Mouse (Mus musculus) kidney, embryonic 15.5 days (tissue): ENCODE measurements around the gene Ano9. TPM values are rescaled to one million over a fixed set of nuclear protein-coding genes. Genes with fewer than 3 reads are reported as not detected.

Experiments used
- ATAC-seq: fragments of 200-750 bp; cut with Nextera tagmentation; replicated peaks from 2 replicates; pipeline ENCODE4 v1.8.0; 2017; ENCODE audit warnings: moderate TSS enrichment; ENCODE audit not compliant: low FRiP score
- H3K27ac ChIP-seq: fragments of 300-500 bp; sonication (generic); 2 replicates; pipeline ENCODE4 v1.5.1; 2015; ENCODE audit warnings: mild to moderate bottlenecking, inconsistent platforms
- H3K27me3 ChIP-seq: fragments of 300-500 bp; sonication (generic); 2 replicates; pipeline ENCODE4 v1.6.1; 2015; ENCODE audit warnings: inconsistent platforms
- H3K36me3 ChIP-seq: fragments of 300-500 bp; sonication (generic); 2 replicates; pipeline ENCODE4 v1.6.1; 2015; ENCODE audit warnings: inconsistent platforms
- H3K4me1 ChIP-seq: fragments of 300-500 bp; sonication (generic); 2 replicates; pipeline ENCODE4 v1.6.1; 2015; ENCODE audit warnings: inconsistent platforms
- H3K4me2 ChIP-seq: fragments of 300-500 bp; sonication (generic); 2 replicates; pipeline ENCODE4 v1.6.1; 2015; ENCODE audit warnings: moderate library complexity, mild to moderate bottlenecking, inconsistent platforms
- H3K4me3 ChIP-seq: fragments of 300-500 bp; sonication (generic); replicated peaks from 2 replicates; pipeline ENCODE4 v1.5.1; 2015; ENCODE audit warnings: mild to moderate bottlenecking, inconsistent platforms
- H3K9ac ChIP-seq: fragments of 300-500 bp; sonication (generic); 2 replicates; pipeline ENCODE4 v1.6.1; 2015; ENCODE audit warnings: mild to moderate bottlenecking, inconsistent platforms
- H3K9me3 ChIP-seq: fragments of 300-500 bp; sonication (generic); replicated peaks from 2 replicates; pipeline ENCODE4 v1.6.1; 2016; ENCODE audit warnings: inconsistent platforms
- WGBS: fragments of 180-500 bp; shearing (Covaris S2); methylation state at CpG from one replicate; pipeline ENCODE4 v1.1.7; 2015; ENCODE audit warnings: mixed read lengths; 5-methylcytosine and 5-hydroxymethylcytosine counted together
- polyA plus RNA-seq: library from polyadenylated mRNA; unstranded; fragments of >200 nt; fragmentation: Nextera tagmentation; extraction: Ambion mirVana; gene quantifications from 2 replicates; pipeline ENCODE4 v1.2.1, GENCODE M21; 2015

Gene Ano9
- polyA plus RNA-seq, 1 experiment from 2014 or later = 6.0 TPM

- H3K9ac ChIP-seq = peak overlapping the region; percentile 94
- no peaks in the 10 kb centered on the region for H3K27me3 ChIP-seq
- no peaks in the 10 kb centered on the region for H3K9me3 ChIP-seq
- H3K27ac ChIP-seq = no peak overlapping the region
- H3K4me2 ChIP-seq = peak overlapping the region; percentile 71
- H3K4me1 ChIP-seq = peaks cover 22% of the 10 kb centered on the region
- H3K4me3 ChIP-seq = peak overlapping the region; percentile 97
- peak; percentile 52 for ATAC-seq
- WGBS = 58% methylated on average over 12 of the region's 12 CpGs
- peaks cover 25% of the 10 kb centered on the region for H3K36me3 ChIP-seq
These were observed 14.5 kb upstream of the Ano9 start for GRCm38 (mm10) chr7:141131904-141132755.

- peak; percentile 98 for ATAC-seq
- H3K27me3 ChIP-seq = no peaks in the 10 kb centered on the region
- WGBS = under 1% methylated on average over 59 of the region's 59 CpGs
- peak overlapping the region; percentile 97 for H3K4me3 ChIP-seq
- H3K4me2 ChIP-seq = peak overlapping the region; percentile 71
- H3K9ac ChIP-seq = peak overlapping the region; percentile 94
- peak overlapping the region; percentile 81 for H3K27ac ChIP-seq
- H3K36me3 ChIP-seq = peaks cover 16% of the 10 kb centered on the region
- H3K4me1 ChIP-seq = peaks cover 22% of the 10 kb centered on the region
- H3K9me3 ChIP-seq = no peaks in the 10 kb centered on the region
These were observed 13.6 kb upstream of the Ano9 start for GRCm38 (mm10) chr7:141131024-141131820.

GRCm38 (mm10) chr7:141123517-141123856 lies 5.9 kb upstream of the Ano9 start:
- H3K4me1 ChIP-seq = peaks cover 12% of the 10 kb centered on the region
- H3K9me3 ChIP-seq = no peaks in the 10 kb centered on the region
- WGBS = 1% methylated on average over 15 of the region's 15 CpGs
- peak overlapping the region; percentile 92 for H3K27ac ChIP-seq
- H3K36me3 ChIP-seq = no peaks in the 10 kb centered on the region
- peak overlapping the region; percentile 57 for H3K4me3 ChIP-seq
- ATAC-seq = no peak
- H3K9ac ChIP-seq = peak overlapping the region; percentile 69
- H3K27me3 ChIP-seq = no peaks in the 10 kb centered on the region
- peak overlapping the region; percentile 76 for H3K4me2 ChIP-seq

GRCm38 (mm10) chr7:141122689-141123516 lies 5.3 kb upstream of the Ano9 start:
- Histone ChIP-seq H3K36me3 (no peaks in the 10 kb centered on the region), H3K4me3 (peak overlapping the region; percentile 57), H3K4me2 (peak overlapping the region; percentile 76), H3K4me1 (peaks cover 14% of the 10 kb centered on the region), H3K9me3 (no peaks in the 10 kb centered on the region), H3K27ac (peak overlapping the region; percentile 92), H3K27me3 (no peaks in the 10 kb centered on the region), H3K9ac (peak overlapping the region; percentile 69)
- 1% methylated on average over 29 of the region's 29 CpGs for WGBS
- peak; percentile 99 for ATAC-seq

GRCm38 (mm10) chr7:141122245-141122644 lies 4.6 kb upstream of the Ano9 start, which contains the start of gene Ptdss2:
Gene Ptdss2, plus strand, starts transcription at chr7:141122382.
- Histone ChIP-seq H3K9me3 (no peaks in the 10 kb centered on the region), H3K27ac (peak within 1 kb of the TSS; percentile 92), H3K4me1 (peaks cover 14% of the 10 kb centered on the region), H3K9ac (peak within 1 kb of the TSS; percentile 69), H3K36me3 (no peaks in the 10 kb centered on the region), H3K27me3 (0 out of 2 replicates have a peak, but pooled peaks cover 4% of the 10 kb centered on the region), H3K4me3 (peak within 1 kb of the TSS; percentile 57), H3K4me2 (peak within 1 kb of the TSS; percentile 76)
- 44% methylated on average over 14 of the region's 14 CpGs for WGBS
- no peak for ATAC-seq

- WGBS = 77% methylated on average over 5 of the region's 5 CpGs
These were observed 3.5 kb upstream of the Ano9 start for GRCm38 (mm10) chr7:141121051-141121531.

GRCm38 (mm10) chr7:141120605-141121004 lies 3.0 kb upstream of the Ano9 start:
- no peak overlapping the region for H3K4me3 ChIP-seq
- 0 out of 2 replicates have a peak overlapping the region, but pooled peaks have one; percentile 22 for H3K27ac ChIP-seq
- 76% methylated on average over 3 of the region's 3 CpGs for WGBS
- ATAC-seq = no peak
- no peak overlapping the region for H3K9ac ChIP-seq
- peaks cover 14% of the 10 kb centered on the region for H3K4me1 ChIP-seq
- H3K36me3 ChIP-seq = no peaks in the 10 kb centered on the region
- H3K4me2 ChIP-seq = no peak overlapping the region
- 0 out of 2 replicates have a peak, but pooled peaks cover 4% of the 10 kb centered on the region for H3K27me3 ChIP-seq
- no peaks in the 10 kb centered on the region for H3K9me3 ChIP-seq

More at GRCm38 (mm10) chr7:141121051-141121531, 3.5 kb upstream of the Ano9 start:
- H3K36me3 ChIP-seq = no peaks in the 10 kb centered on the region
- H3K4me3 ChIP-seq = no peak overlapping the region
- peaks cover 14% of the 10 kb centered on the region for H3K4me1 ChIP-seq
- no peak for ATAC-seq
- 0 out of 2 replicates have a peak overlapping the region, but pooled peaks have one; percentile 22 for H3K27ac ChIP-seq
- 0 out of 2 replicates have a peak, but pooled peaks cover 4% of the 10 kb centered on the region for H3K27me3 ChIP-seq
- H3K4me2 ChIP-seq = no peak overlapping the region
- H3K9ac ChIP-seq = no peak overlapping the region
- H3K9me3 ChIP-seq = no peaks in the 10 kb centered on the region

- Histone ChIP-seq H3K4me1 (peaks cover 14% of the 10 kb centered on the region), H3K36me3 (no peaks in the 10 kb centered on the region), H3K27ac (no peak overlapping the region), H3K9ac (no peak overlapping the region), H3K4me3 (no peak overlapping the region), H3K9me3 (no peaks in the 10 kb centered on the region), H3K4me2 (no peak overlapping the region), H3K27me3 (0 out of 2 replicates have a peak, but pooled peaks cover 4% of the 10 kb centered on the region)
- 73% methylated on average over 3 of the region's 3 CpGs for WGBS
- no peak for ATAC-seq
These were observed 1.9 kb upstream of the Ano9 start for GRCm38 (mm10) chr7:141119487-141119886.

- 84% methylated on average over 9 of the region's 9 CpGs for WGBS
- H3K4me3 ChIP-seq = no peak overlapping the region
- H3K4me2 ChIP-seq = no peak overlapping the region
- no peaks in the 10 kb centered on the region for H3K9me3 ChIP-seq
- 0 out of 2 replicates have a peak, but pooled peaks cover 2% of the 10 kb centered on the region for H3K4me1 ChIP-seq
- H3K27ac ChIP-seq = no peak overlapping the region
- H3K36me3 ChIP-seq = no peaks in the 10 kb centered on the region
- ATAC-seq = no peak
- H3K9ac ChIP-seq = no peak overlapping the region
- 0 out of 2 replicates have a peak, but pooled peaks cover 4% of the 10 kb centered on the region for H3K27me3 ChIP-seq
These were observed 1.7 kb downstream of the Ano9 start for GRCm38 (mm10) chr7:141115874-141116273.

- 67% methylated on average over 3 of the region's 3 CpGs for WGBS
- peaks cover 29% of the 10 kb centered on the region for H3K27me3 ChIP-seq
- no peak overlapping the region for H3K4me3 ChIP-seq
- H3K9me3 ChIP-seq = no peaks in the 10 kb centered on the region
- H3K27ac ChIP-seq = no peak overlapping the region
- H3K36me3 ChIP-seq = no peaks in the 10 kb centered on the region
- H3K4me1 ChIP-seq = peaks cover 12% of the 10 kb centered on the region
- H3K9ac ChIP-seq = no peak overlapping the region
- H3K4me2 ChIP-seq = no peak overlapping the region
- no peak for ATAC-seq
These were observed 14.4 kb downstream of the Ano9 start for GRCm38 (mm10) chr7:141103161-141103560.
